Mouse (Mus musculus) CH12.LX (cell line): ENCODE results near the gene Ccn1. TPM values are rescaled to one million over a fixed set of nuclear protein-coding genes. Genes with fewer than 3 reads are reported as not detected.

Experiments used
- DNase-seq: peaks from one replicate; pipeline ENCODE4 v3.0.0-alpha.2; 2013; ENCODE audit errors: extremely low read depth
- H3K27ac ChIP-seq: 2 replicates; pipeline ENCODE4 v1.5.1; 2012; ENCODE audit warnings: low read depth, mild to moderate bottlenecking, control low read depth, moderate library complexity; ENCODE audit not compliant: insufficient read depth
- H3K27me3 ChIP-seq: replicated peaks from 2 replicates; pipeline ENCODE3; 2012; ENCODE audit warnings: inconsistent platforms
- H3K36me3 ChIP-seq, 2 experiments: replicated peaks in 1 of 2; 2 replicates each; pipeline versions ENCODE3 to v1.6.1; 2012; ENCODE audit warnings: inconsistent platforms in 1 of 2, low read length in 1 of 2, mild to moderate bottlenecking in 1 of 2, mixed read lengths in 1 of 2, moderate library complexity in 1 of 2; ENCODE audit not compliant: control insufficient read depth in 1 of 2, insufficient read depth in 1 of 2
- H3K4me1 ChIP-seq, 2 experiments: 2 replicates each; pipeline ENCODE4 v1.6.1; 2012; ENCODE audit warnings: inconsistent platforms in 1 of 2, moderate library complexity in 1 of 2; ENCODE audit not compliant: insufficient read depth in 2 of 2, control insufficient read depth in 1 of 2
- H3K4me2 ChIP-seq: 2 replicates; pipeline ENCODE4 v1.6.1; 2012; ENCODE audit warnings: low read depth, mild to moderate bottlenecking, control low read depth; ENCODE audit not compliant: poor library complexity, insufficient read depth, severe bottlenecking
- H3K4me3 ChIP-seq, 3 experiments: fragments of 150-350 bp in 1 of 3; sonication (generic) in 1 of 3; replicated peaks in 1 of 3; 2 replicates each; pipeline versions ENCODE3 to v1.5.1; 2011 to 2012; ENCODE audit warnings: low read depth in 2 of 3, low read length in 2 of 3, mild to moderate bottlenecking in 2 of 3, moderate library complexity in 2 of 3, control low read depth in 1 of 3, improper control_type of control experiment in 1 of 3, inconsistent platforms in 1 of 3, mixed read lengths in 1 of 3; ENCODE audit not compliant: poor library complexity in 1 of 3
- H3K79me2 ChIP-seq: replicated peaks from 2 replicates; pipeline ENCODE4 v1.6.1; 2012; ENCODE audit warnings: mild to moderate bottlenecking, moderate library complexity; ENCODE audit not compliant: control insufficient read depth, poor library complexity, insufficient read depth, severe bottlenecking; ENCODE audit errors: extremely low read depth
- H3K9ac ChIP-seq: 2 replicates; pipeline ENCODE4 v1.6.1; 2012; ENCODE audit warnings: low read depth, mild to moderate bottlenecking, control low read depth, moderate library complexity; ENCODE audit not compliant: insufficient read depth
- H3K9me3 ChIP-seq: replicated peaks from 2 replicates; pipeline ENCODE3; 2012; ENCODE audit warnings: low read length, inconsistent platforms, mixed read lengths
- CHD2 ChIP-seq: IDR thresholded peaks from 2 replicates; pipeline ENCODE4 v1.6.1; 2011; ENCODE audit warnings: low read length, improper control_type of control experiment
- CTCF ChIP-seq, 2 experiments: IDR thresholded peaks in 1 of 2; conservative IDR thresholded peaks in 1 of 2; 2 replicates each; pipeline ENCODE4 v1.5.1; 2011 to 2012; ENCODE audit warnings: low read depth in 2 of 2, low read length in 2 of 2, improper control_type of control experiment in 1 of 2, inconsistent platforms in 1 of 2, mild to moderate bottlenecking in 1 of 2, moderate library complexity in 1 of 2
- E2F4 ChIP-seq: IDR thresholded peaks from 2 replicates; pipeline ENCODE4 v1.6.1; 2011; ENCODE audit warnings: low read depth, low read length, improper control_type of control experiment; ENCODE audit not compliant: insufficient replicate concordance
- GABPA ChIP-seq: IDR thresholded peaks from 2 replicates; pipeline ENCODE4 v1.6.1; 2012; ENCODE audit warnings: low read depth, low read length, improper control_type of control experiment, inconsistent platforms; ENCODE audit not compliant: insufficient replicate concordance
- IRF4 ChIP-seq: IDR thresholded peaks from 2 replicates; pipeline ENCODE4 v1.6.1; 2014; ENCODE audit warnings: low read depth, mild to moderate bottlenecking, inconsistent platforms, low read length, improper control_type of control experiment
- KAT2A ChIP-seq: IDR thresholded peaks from 2 replicates; pipeline ENCODE4 v1.6.1; 2012; ENCODE audit warnings: low read length, improper control_type of control experiment, inconsistent platforms; ENCODE audit not compliant: insufficient replicate concordance
- MEF2A ChIP-seq: IDR thresholded peaks from 2 replicates; pipeline ENCODE4 v1.6.1; 2014; ENCODE audit warnings: low read depth, mild to moderate bottlenecking, inconsistent platforms, low read length, improper control_type of control experiment, borderline replicate concordance
- MXI1 ChIP-seq: IDR thresholded peaks from 2 replicates; pipeline ENCODE4 v1.6.1; 2011; ENCODE audit warnings: mild to moderate bottlenecking, low read depth, low read length, improper control_type of control experiment
- NELFE ChIP-seq: IDR thresholded peaks from 2 replicates; pipeline ENCODE4 v1.6.1; 2011; ENCODE audit warnings: low read depth, low read length, improper control_type of control experiment
- POLR2AphosphoS2 ChIP-seq: IDR thresholded peaks from 2 replicates; pipeline ENCODE4 v1.6.1; 2011; ENCODE audit warnings: low read depth, low read length, improper control_type of control experiment
- RCOR1 ChIP-seq: conservative IDR thresholded peaks from 2 replicates; pipeline ENCODE4 v1.6.1; 2012; ENCODE audit warnings: low read depth, mild to moderate bottlenecking, inconsistent platforms, low read length, improper control_type of control experiment
- SMC3 ChIP-seq: IDR thresholded peaks from 2 replicates; pipeline ENCODE4 v1.6.1; 2011; ENCODE audit warnings: low read depth, low read length, improper control_type of control experiment
- TBP ChIP-seq: conservative IDR thresholded peaks from 2 replicates; pipeline ENCODE4 v1.6.1; 2011; ENCODE audit warnings: low read depth, low read length, improper control_type of control experiment
- TCF12 ChIP-seq: IDR thresholded peaks from 2 replicates; pipeline ENCODE4 v1.6.1; 2014; ENCODE audit warnings: low read depth, mild to moderate bottlenecking, inconsistent platforms, low read length, improper control_type of control experiment
- UBTF ChIP-seq: IDR thresholded peaks from 2 replicates; pipeline ENCODE4 v1.6.1; 2012; ENCODE audit warnings: low read depth, mild to moderate bottlenecking, inconsistent platforms, low read length, improper control_type of control experiment, moderate library complexity
- USF2 ChIP-seq: conservative IDR thresholded peaks from 2 replicates; pipeline ENCODE4 v1.6.1; 2011; ENCODE audit warnings: low read depth, low read length, improper control_type of control experiment
- dilution Hi-C: fragments of 300-500 bp; cut with MboI; formaldehyde crosslinking; loops from 2 replicates; pipeline ENCODE4 v1.14.3; 2020; ENCODE audit warnings: low sequenced_read_pairs; ENCODE audit not compliant: extremely low pct_unique_long_range_greater_than_20kb, extremely low pct_ligation_motif_present
- in situ Hi-C: fragments of 300-500 bp; cut with MboI; formaldehyde crosslinking; loops from 3 replicates; pipeline ENCODE4 v1.14.3; 2019; ENCODE audit warnings: low sequenced_read_pairs, low pct_ligation_motif_present, low pct_unique_long_range_greater_than_20kb, mixed read lengths
- polyA plus RNA-seq: library from polyadenylated mRNA; unstranded; fragments of >175 nt; gene quantifications from 2 replicates; pipeline ENCODE4 v1.2.1, GENCODE M21; 2012; ENCODE audit warnings: low read depth; ENCODE audit not compliant: insufficient read length
- total RNA-seq, 2 experiments: library from RNA; depleted of rRNA; stranded (reverse); fragments of 300-350 nt in 1 of 2; fragments of >200 nt in 1 of 2; gene quantifications; 2 replicates each; pipeline ENCODE4 v1.2.3; 2012 to 2014

Ccn1 gene
- total and polyA plus RNA-seq, 3 experiments: not detected

- in situ Hi-C loops (no loop called here), dilution Hi-C loops (no loop called here)
- H3K4me1 ChIP-seq: peaks cover 15 to 36% of the 10 kb centered on the region in 2 experiments
- H3K79me2 ChIP-seq: no peaks in the 10 kb centered on the region
- H3K27ac ChIP-seq: no peak overlapping the region
- no peak overlapping the region for H3K4me3 ChIP-seq
- no peaks in the 10 kb centered on the region for H3K9me3 ChIP-seq
- no peaks in the 10 kb centered on the region for H3K27me3 ChIP-seq
- H3K4me2 ChIP-seq: no peak overlapping the region
- no peak for DNase-seq
- no peak overlapping the region for H3K9ac ChIP-seq
- no peaks in the 10 kb centered on the region for H3K36me3 ChIP-seq
- no peak for TF ChIP-seq UBTF
- TF ChIP-seq SMC3: no peak
These were observed 9.6 kb downstream of the Ccn1 start for GRCm38 (mm10) chr3:145640170-145640569.

DNA sequence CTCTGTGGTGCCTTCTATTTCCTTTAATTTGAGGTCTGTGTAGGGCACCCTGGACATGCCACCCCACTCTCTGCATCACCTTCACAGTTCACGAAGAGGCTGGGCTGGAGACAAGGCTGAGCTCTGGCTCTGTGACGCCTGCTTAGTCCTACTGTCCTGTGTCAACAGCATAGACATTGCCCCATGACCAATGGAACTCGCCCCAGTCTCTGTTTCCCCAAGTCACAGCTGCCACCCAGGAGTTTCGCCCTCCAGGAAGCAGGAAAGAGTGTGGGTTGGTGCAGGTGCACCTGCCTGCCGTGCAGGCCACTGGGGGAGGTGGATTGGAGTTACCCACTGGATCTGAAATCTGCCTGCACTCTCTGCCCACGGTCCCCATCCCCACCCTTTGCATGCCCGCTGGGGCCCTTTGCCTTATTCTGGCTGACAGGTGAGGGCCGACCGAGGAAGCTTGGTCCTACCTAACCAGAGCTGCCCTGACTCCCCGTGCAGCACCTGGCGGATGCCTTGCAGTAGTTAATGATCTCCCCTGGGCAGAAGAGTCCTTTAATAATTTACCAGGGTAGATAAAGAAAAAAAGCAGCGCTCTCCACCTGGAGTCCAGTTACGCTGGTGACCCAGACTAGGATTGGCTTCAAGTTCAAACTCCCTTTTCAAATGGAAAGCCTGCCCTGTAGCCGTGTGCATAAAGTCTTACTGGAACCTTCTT lies 15.6 kb downstream of the Ccn1 start:
- no peak overlapping the region for H3K4me2 ChIP-seq
- in situ Hi-C loops: no loop called here
- H3K9ac ChIP-seq: no peak overlapping the region
- no peaks in the 10 kb centered on the region for H3K36me3 ChIP-seq
- no peaks in the 10 kb centered on the region for H3K79me2 ChIP-seq
- TF ChIP-seq GABPA (no peak), RCOR1 (no peak), MEF2A (no peak), NELFE (no peak), E2F4 (no peak), TBP (no peak), CHD2 (no peak), IRF4 (no peak), POLR2AphosphoS2 (no peak), KAT2A (no peak), UBTF (no peak), MXI1 (no peak), TCF12 (no peak), CTCF (conservative IDR thresholded peaks at IDR 0.05 in 1 of 2, IDR thresholded peaks at IDR 0.05 in 1 of 2; ENCODE audit: low read depth in 2 of 2, low read length in 2 of 2) (no peak), SMC3 (no peak), USF2 (no peak)
- H3K9me3 ChIP-seq: peaks cover 6% of the 10 kb centered on the region
- DNase-seq: no peak
- dilution Hi-C loops: no loop called here
- no peak overlapping the region for H3K4me3 ChIP-seq
- no peaks in the 10 kb centered on the region for H3K27me3 ChIP-seq
- H3K4me1 ChIP-seq: peaks cover 7 to 16% of the 10 kb centered on the region in 2 experiments
- H3K27ac ChIP-seq: no peak overlapping the region
